Mouse (Mus musculus): ENCODE data around the gene Rbms1.

GRCm38 (mm10) chr2:60879141-60879818 is 83.7 kb downstream of the Rbms1 start:
- TF ChIP-seq CTCF (IDR thresholded peaks at IDR 0.05 in 2 of 3, conservative IDR thresholded peaks at IDR 0.05 in 1 of 3; ENCODE audit: control insufficient read depth in 1 of 3, insufficient read depth in 1 of 3, low read depth in 2 of 3, low read length in 3 of 3, poor library complexity in 1 of 3, severe bottlenecking in 1 of 3) (no peak), POLR2A (IDR thresholded peaks at IDR 0.05; ENCODE audit: control insufficient read depth in 1 of 2, insufficient read depth in 1 of 2, low read depth in 1 of 2, low read length in 2 of 2, poor library complexity in 1 of 2) (no peak), EP300 (IDR thresholded peaks at IDR 0.05; ENCODE audit: low read depth in 1 of 2, low read length in 2 of 2) (no peak), JUND (IDR thresholded peaks at IDR 0.05; ENCODE audit: low read depth, low read length) (no peak), ZNF384 (IDR thresholded peaks at IDR 0.05; ENCODE audit: low read depth, low read length) (no peak), ZKSCAN1 (IDR thresholded peaks at IDR 0.05; ENCODE audit: low read depth, low read length) (no peak), HCFC1 (IDR thresholded peaks at IDR 0.05; ENCODE audit: low read depth, low read length) (no peak), POLR2AphosphoS2 (IDR thresholded peaks at IDR 0.05; ENCODE audit: low read length) (no peak), CHD2 (IDR thresholded peaks at IDR 0.05; ENCODE audit: low read length) (no peak), ETS1 (IDR thresholded peaks at IDR 0.05; ENCODE audit: low read depth, low read length) (no peak), USF2 (IDR thresholded peaks at IDR 0.05; ENCODE audit: borderline replicate concordance in 1 of 2, insufficient read depth in 1 of 2, low read depth in 1 of 2, low read length in 2 of 2) (no peak), MYC (IDR thresholded peaks at IDR 0.05; ENCODE audit: low read depth, low read length) (no peak)
